Mouse (Mus musculus) bone marrow, adult 2 months (tissue): Measurements from ENCODE around the gene Gfra1.

Experiments used
- CTCF ChIP-seq: fragments of 200-500 bp; IDR thresholded peaks from 2 replicates; pipeline ENCODE4 v1.5.1; 2011; ENCODE audit warnings: low read length, control low read depth; ENCODE audit not compliant: control insufficient read depth, insufficient read depth
- POLR2A ChIP-seq: fragments of 200-500 bp; IDR thresholded peaks from 2 replicates; pipeline ENCODE4 v1.6.1; 2011; ENCODE audit warnings: low read depth, mild to moderate bottlenecking, control low read depth, low read length, borderline replicate concordance; ENCODE audit not compliant: control insufficient read depth

DNA sequence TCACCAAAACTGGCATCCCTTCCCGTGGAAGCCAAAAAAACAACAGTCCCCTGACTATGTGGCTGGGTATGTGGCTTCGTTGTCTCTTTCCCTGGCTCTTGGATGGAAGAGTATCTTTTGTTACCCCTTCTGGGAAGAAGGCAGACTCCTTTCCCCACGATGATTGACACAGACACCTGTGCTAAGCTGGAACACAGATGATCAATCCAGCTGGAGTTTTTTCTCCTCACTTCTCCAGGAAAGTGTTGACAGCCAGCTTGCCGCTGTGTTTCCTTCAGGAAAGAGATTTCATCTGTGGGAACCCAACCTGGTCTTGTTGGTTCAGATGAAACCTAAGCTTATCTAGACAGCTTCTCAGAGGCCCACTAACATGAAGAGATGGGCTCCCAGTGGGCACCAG, 40.5 kb downstream of the Gfra1 start:
- TF ChIP-seq POLR2A (no peak), CTCF (no peak)
